Mouse (Mus musculus) layer of hippocampus, adult 9-10 months (tissue): ENCODE data around the gene Pabpn1l.

Experiments used
- DNase-seq: peaks from one replicate; pipeline ENCODE4 v3.0.0; 2022; ENCODE audit warnings: low spot score

Pabpn1l gene

GRCm38 (mm10) chr8:122622727-122623126 is at the start of gene Pabpn1l:
Gene Pabpn1l, minus strand, starts transcription at chr8:122622739.
- no peak for DNase-seq

GRCm38 (mm10) chr8:122671894-122672293 is 49.4 kb upstream of the Pabpn1l start:
- no peak for DNase-seq

GRCm38 (mm10) chr8:122670718-122671117 is 48.2 kb upstream of the Pabpn1l start:
- no peak for DNase-seq

GRCm38 (mm10) chr8:122670001-122670400 is 47.5 kb upstream of the Pabpn1l start:
- DNase-seq: no peak

GRCm38 (mm10) chr8:122669370-122669769 is 46.8 kb upstream of the Pabpn1l start:
- DNase-seq: no peak

- no peak for DNase-seq
These were observed 45.3 kb upstream of the Pabpn1l start for GRCm38 (mm10) chr8:122667854-122668253.

GRCm38 (mm10) chr8:122666827-122667226 is 44.3 kb upstream of the Pabpn1l start:
- no peak for DNase-seq

- no peak for DNase-seq
These were observed 43.8 kb upstream of the Pabpn1l start for GRCm38 (mm10) chr8:122666338-122666764.

GRCm38 (mm10) chr8:122665667-122666316 is 43.3 kb upstream of the Pabpn1l start:
- DNase-seq: no peak

GRCm38 (mm10) chr8:122665221-122665620 is 42.7 kb upstream of the Pabpn1l start:
- no peak for DNase-seq

- DNase-seq: no peak
These were observed 41.1 kb upstream of the Pabpn1l start for GRCm38 (mm10) chr8:122663670-122664069.

- no peak for DNase-seq
These were observed 40.6 kb upstream of the Pabpn1l start for GRCm38 (mm10) chr8:122663106-122663505.

GRCm38 (mm10) chr8:122661894-122662293 is 39.4 kb upstream of the Pabpn1l start:
- no peak for DNase-seq

- no peak for DNase-seq
These were observed 38.6 kb upstream of the Pabpn1l start for GRCm38 (mm10) chr8:122661138-122661537.

- DNase-seq: no peak
These were observed 37.5 kb upstream of the Pabpn1l start for GRCm38 (mm10) chr8:122660022-122660421.

- no peak for DNase-seq
These were observed 36.2 kb upstream of the Pabpn1l start for GRCm38 (mm10) chr8:122658807-122659160.

- DNase-seq: no peak
These were observed 35.7 kb upstream of the Pabpn1l start for GRCm38 (mm10) chr8:122658149-122658806.

GRCm38 (mm10) chr8:122656056-122656999 is 33.8 kb upstream of the Pabpn1l start:
- no peak for DNase-seq

- DNase-seq: no peak
These were observed 32.2 kb upstream of the Pabpn1l start for GRCm38 (mm10) chr8:122654768-122655167.

GRCm38 (mm10) chr8:122652643-122653042 is 30.1 kb upstream of the Pabpn1l start:
- DNase-seq: no peak

GRCm38 (mm10) chr8:122651326-122651921 is 28.9 kb upstream of the Pabpn1l start:
- DNase-seq: no peak
